Mouse (Mus musculus) neutrophil, adult 5-6 weeks (primary cell): ENCODE measurements around the gene Eipr1. TPM values are rescaled to one million over a fixed set of nuclear protein-coding genes. Genes with fewer than 3 reads are reported as not detected.
"Not testable (repeated sequence)": the region's sequence is repeated elsewhere in the genome, so short reads cannot be mapped to it uniquely, and the experiment has no call there.

ENCODE experiments used
- ATAC-seq: fragments of 151-379, 151-347 bp; 2 replicates; pipeline ENCODE4 v1.8.0; 2017; ENCODE audit warnings: mild to moderate bottlenecking, moderate TSS enrichment; ENCODE audit not compliant: insufficient number of reproducible peaks, poor library complexity, low FRiP score, severe bottlenecking; ENCODE audit errors: extremely low read depth
- total RNA-seq: library from RNA; stranded (forward); fragments of 200-1000 nt; gene quantifications from 2 replicates; pipeline ENCODE4 v1.2.3, GENCODE M21; 2017

Eipr1 gene
- total RNA-seq = 13.0 and 23.3 TPM in 2 replicates

DNA sequence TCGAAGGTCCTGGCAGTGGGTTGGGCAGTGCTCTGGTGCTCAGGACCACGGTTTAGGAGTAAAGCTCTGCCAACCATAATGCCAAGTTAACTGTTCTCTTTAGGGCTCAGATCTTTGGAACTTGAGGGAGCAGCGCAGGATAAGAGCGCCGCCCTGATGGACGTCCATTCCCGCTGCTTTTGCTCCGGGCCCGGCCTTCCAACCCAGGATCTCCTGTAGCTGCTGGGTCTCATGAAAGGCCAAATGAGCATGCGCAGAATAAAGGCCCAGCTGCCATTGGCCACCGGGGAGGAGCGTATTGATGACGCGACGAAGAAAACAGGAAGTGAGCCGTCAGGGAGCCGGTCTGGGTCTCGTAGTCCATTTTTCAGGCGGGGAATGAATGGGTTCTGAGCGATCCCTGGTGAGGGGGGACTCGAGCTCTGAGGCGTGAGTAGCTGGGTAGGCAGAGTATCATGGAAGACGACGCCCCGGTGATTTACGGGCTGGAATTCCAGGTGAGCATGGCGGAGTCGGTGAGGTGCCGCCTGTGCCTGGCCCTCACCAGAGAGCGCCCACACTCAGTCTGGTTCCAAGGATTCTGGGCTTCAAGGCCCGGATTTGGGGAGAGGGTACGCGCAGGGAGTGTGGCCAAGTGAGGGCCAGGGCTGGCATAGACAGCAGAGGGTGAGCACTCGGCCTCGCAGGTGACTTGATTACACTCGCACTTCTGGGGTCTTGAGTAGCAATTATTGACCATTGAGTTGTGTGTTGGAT is at the start of gene Eipr1:
Eipr1 (plus strand) TSS at position 296 of the 756 bp plus-strand sequence.
- peak; percentile 90 for ATAC-seq

DNA sequence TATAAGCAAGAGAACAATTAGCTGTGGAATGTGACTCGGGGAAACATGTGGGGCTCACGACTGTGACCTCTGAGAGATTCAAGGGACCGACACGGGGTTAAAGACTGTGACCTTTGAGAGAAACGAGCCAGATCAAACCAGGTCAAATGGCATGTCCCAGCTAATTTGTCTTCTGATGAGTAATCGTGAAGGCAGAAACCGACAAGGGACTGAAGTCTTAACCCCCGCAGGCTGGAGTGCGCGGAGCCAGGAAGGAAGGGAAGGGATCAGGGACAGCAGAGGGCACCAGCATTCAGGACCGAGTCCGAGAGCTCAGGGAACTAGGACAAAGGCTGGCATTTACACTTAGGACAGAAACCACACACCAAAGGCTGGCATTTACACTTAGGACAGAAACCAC is 47.2 kb upstream of the Eipr1 start:
- ATAC-seq = no peak

DNA sequence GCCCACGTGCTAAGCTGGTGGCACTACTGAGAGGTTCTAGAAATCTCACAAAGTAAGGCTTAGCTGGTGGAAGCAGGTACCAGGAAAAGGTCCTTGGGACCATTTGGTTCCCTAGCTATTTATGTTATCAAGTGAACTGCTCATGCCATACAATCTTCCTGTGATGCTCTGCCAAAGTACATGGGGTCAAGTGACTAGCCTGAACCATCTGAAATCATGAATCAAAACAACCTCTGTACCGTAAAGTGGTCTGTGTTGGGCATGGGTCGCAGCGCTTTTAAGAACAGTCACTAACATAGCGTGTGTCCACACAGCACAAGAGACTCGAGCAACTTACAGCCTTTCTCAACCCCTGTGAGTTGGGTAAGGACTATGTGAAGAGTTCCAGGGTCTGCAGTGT is 46.4 kb upstream of the Eipr1 start:
- ATAC-seq = no peak

DNA sequence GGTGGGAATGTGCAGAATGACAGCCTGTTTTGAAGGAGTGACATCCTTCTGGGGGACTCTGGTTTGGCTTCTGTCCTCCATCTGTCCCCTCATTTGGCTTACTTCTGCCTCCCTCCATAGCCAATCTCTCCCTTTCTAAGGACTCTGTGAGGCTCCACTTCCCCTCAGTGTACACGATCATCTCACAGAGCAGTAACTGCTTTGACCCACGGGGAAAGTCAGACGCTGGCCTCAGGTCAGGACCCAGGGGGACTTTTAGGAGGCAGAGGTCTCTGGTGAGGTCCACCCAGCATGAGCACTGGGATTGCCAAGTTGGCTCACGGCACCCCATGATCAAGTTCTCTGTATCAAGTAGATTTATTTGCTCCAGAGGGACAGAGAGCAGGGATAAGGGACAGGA is 43.4 kb upstream of the Eipr1 start:
- no peak for ATAC-seq

DNA sequence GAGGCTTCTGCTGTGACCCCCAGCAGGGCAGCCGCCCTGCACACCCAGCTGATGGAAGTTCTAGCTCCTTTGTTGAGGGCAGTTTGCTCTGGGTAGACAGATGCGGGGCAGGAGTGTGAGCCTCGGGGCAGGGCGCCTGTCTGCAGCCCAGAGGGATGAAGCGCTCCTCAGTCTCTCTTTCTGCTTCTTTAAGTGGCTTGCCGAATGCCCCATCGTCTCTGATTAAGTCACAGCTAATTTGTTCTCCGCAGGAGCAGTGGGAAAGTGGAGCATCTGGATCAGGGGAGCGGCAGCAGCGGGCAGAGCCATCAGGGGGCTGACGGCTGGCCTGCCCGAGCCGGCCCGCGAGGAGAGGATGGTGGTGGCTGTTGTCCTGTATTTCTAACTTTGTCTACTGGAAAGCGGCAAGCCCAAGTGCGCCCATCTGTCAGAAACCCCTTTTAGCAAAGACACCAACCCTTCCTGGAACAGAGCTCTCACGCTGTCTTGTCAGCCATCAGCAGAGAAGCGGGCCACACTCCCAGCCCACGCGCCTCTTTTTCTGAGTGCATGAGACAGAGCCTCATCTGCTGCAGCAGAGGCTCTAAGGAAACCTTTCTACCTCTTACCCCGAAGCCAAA is 40.9 kb upstream of the Eipr1 start:
- ATAC-seq = no peak

DNA sequence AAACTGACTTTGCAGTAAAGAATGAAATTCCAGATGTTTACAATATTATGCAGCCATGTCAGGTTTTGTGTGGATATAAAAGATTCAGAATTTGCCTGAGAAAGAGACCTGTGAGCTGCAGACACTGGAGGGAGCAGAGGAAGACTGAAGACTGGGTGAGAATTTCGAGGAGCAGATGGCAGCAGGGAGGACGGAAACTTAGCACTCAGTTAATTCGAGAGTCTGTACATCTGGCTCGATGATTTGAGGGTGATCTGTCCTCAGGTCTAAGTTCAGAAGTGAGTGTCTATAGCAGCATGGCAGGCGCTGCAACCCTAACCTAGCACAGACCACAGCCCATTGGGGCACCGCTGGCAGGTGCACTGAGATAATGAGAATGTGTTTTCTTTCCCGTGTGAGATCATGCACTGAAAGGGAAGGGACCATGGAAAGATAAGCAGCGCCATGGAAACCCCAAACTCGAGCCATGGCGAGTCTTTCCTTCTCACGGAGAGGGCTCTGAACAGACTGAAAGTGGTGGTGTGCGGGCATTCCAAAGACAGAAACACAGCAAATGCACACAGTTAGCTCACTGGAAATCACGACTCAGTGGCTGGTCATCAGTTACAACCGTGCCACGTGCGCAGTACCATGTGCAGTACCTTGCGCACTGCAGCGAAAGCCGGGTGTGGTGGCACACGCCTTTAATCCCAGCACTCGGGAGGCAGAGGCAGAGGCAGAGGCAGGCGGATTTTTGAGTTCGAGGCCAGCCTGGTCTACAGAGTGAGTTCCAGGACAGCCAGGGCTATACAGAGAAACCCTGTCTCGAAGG is 36.6 kb upstream of the Eipr1 start:
- no peak for ATAC-seq

DNA sequence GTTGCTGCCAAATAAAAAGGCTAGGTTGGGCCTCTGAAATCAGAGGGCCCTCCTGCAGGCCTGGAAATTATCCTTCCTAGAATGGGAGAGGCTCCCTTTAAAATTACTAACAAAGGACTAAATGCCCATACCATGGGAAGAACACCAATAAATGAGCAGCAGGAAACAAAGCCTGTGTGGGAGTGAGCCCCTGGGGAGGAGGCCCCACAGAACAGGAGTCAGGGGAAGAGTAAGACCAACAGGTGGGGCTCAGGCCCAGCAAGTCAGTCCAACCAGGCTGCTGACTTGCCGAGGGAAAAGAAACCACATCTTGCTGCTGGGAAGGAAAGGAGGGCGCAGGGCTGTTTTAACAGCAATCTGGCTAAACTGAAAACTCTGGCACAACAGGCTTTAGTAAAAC is 34.5 kb upstream of the Eipr1 start:
- ATAC-seq = no peak

DNA sequence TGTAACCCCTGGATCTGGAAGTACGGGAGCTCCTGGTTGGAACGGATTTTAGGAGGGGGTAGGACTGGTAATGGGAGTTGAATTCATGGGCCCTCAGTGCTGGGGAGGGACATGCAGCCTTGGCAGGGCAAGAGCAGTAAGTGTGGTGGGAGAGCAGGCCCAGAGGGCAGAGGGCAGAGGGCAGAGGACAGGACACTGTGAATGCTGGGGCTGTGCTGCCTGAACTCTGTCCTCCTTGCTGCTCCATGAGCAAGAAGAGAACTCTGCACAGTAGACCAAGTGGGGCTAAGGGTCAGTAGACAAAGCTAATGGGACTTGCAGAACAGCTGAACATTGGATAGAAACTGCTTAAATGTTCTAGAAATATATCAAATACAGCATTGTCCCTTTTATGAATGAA is 33.5 kb upstream of the Eipr1 start:
- ATAC-seq = no peak

DNA sequence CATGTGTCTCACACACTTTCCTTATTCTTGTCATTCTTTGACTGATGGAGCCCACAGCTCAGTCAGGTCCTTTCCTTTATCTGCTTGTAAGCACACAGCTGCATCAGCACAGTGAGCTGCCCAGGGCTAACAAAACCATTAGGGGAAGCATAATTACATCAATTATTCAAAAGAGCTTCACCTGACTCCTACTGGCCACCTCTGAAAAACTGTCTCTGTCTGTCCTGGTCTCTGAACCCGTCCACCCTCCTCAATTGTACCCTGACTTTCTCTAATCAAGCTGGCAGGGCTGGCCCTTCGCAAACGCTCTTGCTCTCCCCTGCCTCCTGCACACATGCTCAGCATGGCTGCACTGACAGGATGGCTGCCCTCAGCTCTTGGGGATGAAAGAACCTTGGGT is 27.2 kb upstream of the Eipr1 start:
- no peak for ATAC-seq

DNA sequence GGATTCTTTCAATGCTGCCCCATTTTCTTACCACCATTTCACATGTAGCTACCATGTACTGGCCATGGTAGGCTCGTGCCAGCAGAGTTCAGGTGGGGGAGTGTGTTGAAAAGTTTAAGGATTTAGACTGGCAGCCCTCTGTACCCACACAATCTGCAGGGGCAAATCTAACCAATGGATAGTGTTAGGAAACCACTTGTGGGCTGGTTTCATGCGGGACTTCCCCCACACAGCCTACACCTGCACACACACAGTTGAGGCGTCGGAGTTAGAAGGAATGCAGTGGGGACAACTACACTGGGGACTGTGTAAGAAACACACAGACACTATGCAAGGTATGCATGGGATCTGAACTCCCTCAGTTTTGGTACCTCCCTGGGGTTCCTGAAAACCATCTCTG is 25.4 kb upstream of the Eipr1 start:
- no peak for ATAC-seq

DNA sequence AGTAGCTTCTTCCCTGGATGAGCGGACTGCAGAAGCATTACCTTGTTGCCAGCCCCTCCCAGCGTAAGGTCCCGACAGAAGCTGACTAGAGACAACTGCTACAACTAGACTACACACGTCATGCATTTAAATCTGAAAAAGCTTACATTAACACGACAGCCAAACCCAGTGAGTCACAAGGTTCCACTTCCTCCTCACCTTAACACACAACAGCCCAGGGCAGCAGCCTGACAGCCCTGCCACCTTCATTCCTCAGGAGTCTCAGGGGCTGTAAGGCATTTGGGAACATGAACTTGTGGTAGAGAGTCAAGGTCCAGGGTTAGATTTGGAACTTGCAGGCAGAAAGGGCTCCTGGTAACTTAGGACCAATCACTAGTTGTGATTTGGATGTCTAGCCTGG is 24.5 kb upstream of the Eipr1 start:
- ATAC-seq = no peak

DNA sequence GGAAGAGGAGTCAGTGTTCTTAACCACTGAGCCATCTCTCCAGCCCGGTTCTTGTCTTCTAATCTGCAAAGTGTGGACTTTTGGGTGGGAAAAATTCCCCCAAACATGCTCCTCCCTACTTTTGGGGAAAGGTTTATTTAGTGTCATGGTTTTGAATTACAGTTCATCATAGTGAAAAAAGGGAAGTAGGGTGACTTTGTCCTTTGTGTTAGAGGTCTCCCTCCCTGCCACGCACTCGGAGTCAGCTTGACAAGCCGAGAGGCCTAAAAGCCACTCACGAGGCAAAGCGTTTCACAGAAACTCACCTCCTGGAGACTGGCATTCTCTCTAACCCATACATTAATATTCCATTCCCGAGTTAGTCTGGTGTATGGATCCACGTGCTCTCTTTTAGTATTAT is 19.0 kb upstream of the Eipr1 start:
- no peak for ATAC-seq

DNA sequence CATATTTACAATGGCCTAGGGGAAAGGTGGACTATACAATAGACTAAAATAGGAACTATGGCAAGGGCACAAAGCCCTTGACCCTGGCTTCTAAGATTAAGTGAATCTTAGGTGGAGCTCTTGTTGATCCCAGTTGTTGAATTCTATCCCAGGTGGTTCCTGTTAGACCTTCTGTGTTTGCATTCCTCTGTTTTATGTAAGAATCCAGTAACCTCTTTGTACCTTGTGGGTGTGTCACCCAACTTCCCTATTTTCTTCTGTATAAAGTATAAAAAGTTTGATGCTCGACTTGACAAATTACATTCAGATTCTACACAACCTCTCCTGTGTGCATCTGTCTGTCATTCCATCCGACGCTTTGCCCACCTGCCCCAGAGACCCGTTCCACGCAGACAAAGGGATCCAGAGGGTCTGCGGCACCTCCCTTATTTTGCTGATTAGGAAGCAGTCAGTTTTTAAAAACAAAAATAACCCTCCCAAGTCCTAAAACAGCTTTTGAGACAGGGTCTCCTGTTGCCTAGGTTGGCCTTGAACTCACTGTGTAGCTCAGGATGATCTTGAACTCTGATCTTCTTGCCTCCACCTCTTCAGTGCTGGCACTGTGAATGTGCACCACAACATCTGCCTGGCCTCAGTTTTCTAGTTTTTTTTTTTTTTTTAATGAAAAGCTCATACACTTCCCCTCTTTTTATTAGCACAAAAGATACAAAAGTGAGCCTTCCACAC is 17.9 kb upstream of the Eipr1 start:
- not testable (repeated sequence) for ATAC-seq

DNA sequence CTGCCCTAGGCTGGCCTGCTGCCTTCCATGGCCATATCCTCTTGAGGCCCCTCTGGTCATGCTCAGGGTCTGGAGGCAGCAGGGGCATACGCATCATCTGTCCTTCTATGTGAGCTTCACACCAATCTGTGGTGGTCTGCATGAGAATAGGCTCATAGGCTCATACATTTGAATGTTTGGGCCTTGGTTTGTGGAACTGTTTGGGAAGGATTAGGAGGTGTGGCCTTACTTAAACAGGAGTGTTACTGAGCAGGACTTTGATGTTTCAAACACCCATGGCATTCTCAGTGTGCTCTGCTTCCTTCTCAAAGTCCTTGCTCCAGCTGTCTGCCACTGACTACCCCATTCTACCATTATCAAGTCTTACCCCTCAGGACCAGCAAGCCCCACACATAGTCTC is 17.3 kb upstream of the Eipr1 start:
- ATAC-seq = no peak

DNA sequence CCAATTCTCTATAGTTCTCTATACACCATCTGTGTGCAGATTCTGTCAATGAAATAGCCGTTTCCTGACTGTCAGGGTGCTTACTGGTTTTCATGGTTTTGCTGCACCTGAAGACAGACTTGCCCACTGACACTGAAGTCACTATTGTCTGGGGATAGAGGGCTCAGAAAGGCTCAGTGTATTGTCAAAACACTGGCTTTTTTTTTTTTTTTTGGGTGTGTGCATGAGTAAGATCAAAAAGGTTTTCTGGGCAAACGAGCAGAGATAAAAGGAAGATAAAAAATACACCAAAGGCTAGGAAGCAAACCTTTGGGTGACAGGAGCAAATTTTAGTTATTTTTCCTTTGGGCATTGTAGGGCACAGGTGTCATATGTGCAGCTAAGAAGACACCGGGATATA is 16.3 kb upstream of the Eipr1 start:
- no peak for ATAC-seq

DNA sequence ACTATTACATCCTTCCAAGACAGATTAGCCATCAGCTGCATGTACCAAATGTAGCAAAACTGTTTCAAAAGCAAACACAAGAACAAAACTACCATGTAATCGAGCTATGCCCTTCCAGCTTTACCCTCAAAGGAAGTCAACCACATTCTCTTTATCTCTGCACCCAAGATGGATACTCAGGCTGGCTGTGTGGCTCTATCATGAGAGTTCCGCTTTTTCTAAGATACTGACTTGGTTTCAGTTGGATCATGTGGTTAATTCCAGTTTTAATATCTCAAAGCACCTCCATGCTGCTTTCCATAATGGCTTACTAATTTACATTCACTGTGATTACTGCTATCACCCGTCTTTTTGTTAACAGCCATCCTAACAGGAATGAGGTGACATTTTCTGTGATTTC is 8.3 kb upstream of the Eipr1 start:
- ATAC-seq = no peak

DNA sequence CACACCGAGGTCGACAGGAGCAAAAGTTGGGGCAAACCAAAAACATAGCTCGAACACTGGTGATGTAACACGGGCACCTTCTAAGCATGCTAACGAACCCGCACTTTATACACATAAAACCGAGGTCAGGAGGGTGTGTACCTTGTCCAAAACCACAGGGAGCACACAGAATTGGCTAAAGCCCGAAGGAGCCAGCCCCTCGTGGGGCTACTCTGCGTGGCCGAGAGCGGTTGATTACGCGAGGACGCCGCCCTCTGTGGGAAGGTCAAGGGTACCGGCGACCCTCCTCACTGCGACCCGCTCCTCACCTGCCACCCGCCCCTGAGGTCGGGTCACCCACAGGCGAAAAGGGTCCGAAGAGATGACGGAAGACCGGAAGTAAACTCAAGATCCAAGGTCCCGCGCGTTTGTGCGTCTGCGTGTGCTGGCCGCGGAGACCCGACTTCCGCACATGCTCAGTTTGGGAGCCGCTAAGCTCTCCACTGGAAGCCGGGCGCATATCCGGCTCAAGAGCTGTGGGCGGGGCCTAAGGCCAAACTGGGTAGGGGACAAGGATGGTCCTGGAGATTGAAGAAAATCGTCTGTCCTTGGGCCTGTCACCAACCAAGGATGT is 1.5 kb upstream of the Eipr1 start, which contains the start of gene Trappc12:
Trappc12 (minus strand) TSS at position 452 of the 613 bp plus-strand sequence.
- ATAC-seq = peak; percentile 78

DNA sequence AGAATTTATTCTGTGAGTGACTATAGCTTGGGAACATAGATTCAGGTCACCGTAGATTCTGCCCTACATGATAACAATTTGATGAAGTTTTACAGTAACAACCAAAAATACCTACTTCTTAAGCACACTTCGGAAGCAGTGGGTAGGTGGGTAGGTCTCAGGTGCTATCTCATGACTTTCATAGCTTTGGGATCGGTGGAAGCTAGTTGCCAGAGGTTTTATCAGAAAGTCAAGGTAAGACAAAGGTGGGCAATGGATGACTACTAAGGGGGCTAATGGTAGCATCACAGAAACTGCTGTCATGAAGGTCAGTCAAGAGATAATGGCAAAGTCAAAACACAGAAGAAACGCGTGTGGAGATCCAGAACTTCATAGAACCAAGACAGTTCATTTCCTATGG is 727 bp upstream of the Eipr1 start:
- ATAC-seq = no peak

DNA sequence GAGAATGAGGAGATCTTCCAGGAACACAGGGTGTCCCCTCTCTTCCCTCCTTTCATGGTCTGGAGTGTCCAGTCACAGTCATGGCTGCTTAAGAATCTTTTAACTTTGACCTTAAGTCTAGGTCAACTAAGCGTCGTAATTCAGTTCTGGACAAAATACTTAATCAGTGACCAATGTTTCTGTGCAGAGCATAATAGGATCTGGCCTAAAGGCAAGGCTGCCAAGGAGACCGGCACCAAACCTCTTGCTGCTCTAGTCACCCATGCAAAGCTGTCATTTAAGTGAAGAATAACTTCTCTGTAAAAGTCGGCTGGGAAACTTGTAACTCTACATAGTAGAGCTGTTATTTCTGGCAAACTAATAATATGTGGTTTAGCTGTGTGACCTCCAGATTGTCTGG is 4.4 kb downstream of the Eipr1 start:
- no peak for ATAC-seq
